ENCODE assay signal across 8 mouse cellular contexts in genomic region chr2:73427293-73427692, GRCm38 (mm10).
DNase-seq lines count a peak whose midpoint lies in the region; ATAC-seq lines count a peak whose summit lies in the region.

No protein-coding gene starts in this region.

- peak; percentile 42 to 47 for DNase-seq in cerebellum, adult 18-20 months
- DNase-seq in urinary bladder, postnatal 14 days (ENCODE audit: low spot score) = peak; percentile 38
- no peak for DNase-seq in urinary bladder, postnatal 10 days (ENCODE audit: low spot score)
- peak; percentile 71 for DNase-seq in embryo, embryonic 11 days
- peak; percentile 47 to 71 for DNase-seq in kidney, postnatal 36 days
- peak; percentile 47 to 53 for DNase-seq in natural killer cell, adult 2 months (ENCODE audit: low spot score in 2 of 2)
- no peak for DNase-seq in left cerebral cortex, adult 9 months (ENCODE audit: low spot score in 2 of 2)

- ATAC-seq in cerebellum, adult (ENCODE audit: insufficient number of reproducible peaks, low FRiP score, low TSS enrichment) = no peak

Comparison
In these comparisons a context has a peak if more than half of its experiments do, and no peak if none do; other contexts are left out.
1. DNase-seq: peak in cerebellum, adult 18-20 months (2 of 2), urinary bladder, postnatal 14 days (single experiment), embryo, embryonic 11 days (single experiment), kidney, postnatal 36 days (2 of 2) and natural killer cell, adult 2 months (2 of 2); none in urinary bladder, postnatal 10 days (single experiment) and left cerebral cortex, adult 9 months (0 of 2).